Mouse (Mus musculus): Measurements from ENCODE around the gene Arhgap42.

Gene Arhgap42

GRCm38 (mm10) chr9:9143102-9143501, 95.8 kb downstream of the Arhgap42 start:
- no peak for DNase-seq (ENCODE audit: low read depth, low spot score)

- DNase-seq (ENCODE audit: low read depth, low spot score), result no peak
Observed at GRCm38 (mm10) chr9:9142561-9142960, 96.3 kb downstream of the Arhgap42 start.

GRCm38 (mm10) chr9:9142144-9142543, 96.8 kb downstream of the Arhgap42 start:
- DNase-seq (ENCODE audit: low read depth, low spot score), result no peak

GRCm38 (mm10) chr9:9128996-9129694, 109.8 kb downstream of the Arhgap42 start:
- DNase-seq (ENCODE audit: low read depth, low spot score), result no peak

GRCm38 (mm10) chr9:9127041-9127755, 111.7 kb downstream of the Arhgap42 start:
- no peak for DNase-seq (ENCODE audit: low read depth, low spot score)

GRCm38 (mm10) chr9:9124156-9124555, 114.7 kb downstream of the Arhgap42 start:
- no peak for DNase-seq (ENCODE audit: low read depth, low spot score)

- DNase-seq (ENCODE audit: low read depth, low spot score), result no peak
Observed at GRCm38 (mm10) chr9:9114266-9114665, 124.6 kb downstream of the Arhgap42 start.

- DNase-seq (ENCODE audit: low read depth, low spot score), result no peak
Observed at GRCm38 (mm10) chr9:9113847-9114246, 125.1 kb downstream of the Arhgap42 start.

- DNase-seq (ENCODE audit: low read depth, low spot score), result no peak
Observed at GRCm38 (mm10) chr9:9112921-9113320, 126.0 kb downstream of the Arhgap42 start.

- DNase-seq (ENCODE audit: low read depth, low spot score), result no peak
Observed at GRCm38 (mm10) chr9:9107697-9108096, 131.2 kb downstream of the Arhgap42 start.

GRCm38 (mm10) chr9:9104761-9105160, 134.1 kb downstream of the Arhgap42 start:
- no peak for DNase-seq (ENCODE audit: low read depth, low spot score)

- no peak for DNase-seq (ENCODE audit: low read depth, low spot score)
Observed at GRCm38 (mm10) chr9:9102158-9102514, 136.8 kb downstream of the Arhgap42 start.

- DNase-seq (ENCODE audit: low read depth, low spot score), result no peak
Observed at GRCm38 (mm10) chr9:9101482-9102157, 137.3 kb downstream of the Arhgap42 start.

- DNase-seq (ENCODE audit: low read depth, low spot score), result no peak
Observed at GRCm38 (mm10) chr9:9101055-9101454, 137.8 kb downstream of the Arhgap42 start.

GRCm38 (mm10) chr9:9097835-9098234, 141.1 kb downstream of the Arhgap42 start:
- DNase-seq (ENCODE audit: low read depth, low spot score), result no peak

- DNase-seq (ENCODE audit: low read depth, low spot score), result no peak
Observed at GRCm38 (mm10) chr9:9096761-9097160, 142.1 kb downstream of the Arhgap42 start.

GRCm38 (mm10) chr9:9093096-9093495, 145.8 kb downstream of the Arhgap42 start:
- DNase-seq (ENCODE audit: low read depth, low spot score), result no peak

- no peak for DNase-seq (ENCODE audit: low read depth, low spot score)
Observed at GRCm38 (mm10) chr9:9083441-9083840, 155.5 kb downstream of the Arhgap42 start.

GRCm38 (mm10) chr9:9052920-9053319, 186.0 kb downstream of the Arhgap42 start:
- no peak for DNase-seq (ENCODE audit: low read depth, low spot score)

GRCm38 (mm10) chr9:9051184-9051583, 187.7 kb downstream of the Arhgap42 start:
- no peak for DNase-seq (ENCODE audit: low read depth, low spot score)

GRCm38 (mm10) chr9:9049202-9049601, 189.7 kb downstream of the Arhgap42 start:
- no peak for DNase-seq (ENCODE audit: low read depth, low spot score)

GRCm38 (mm10) chr9:9041009-9041408, 197.9 kb downstream of the Arhgap42 start:
- no peak for DNase-seq (ENCODE audit: low read depth, low spot score)

Measured in CD4-positive helper T cell, adult 2 months (primary cell).